Comparison of ENCODE assay signal across 8 mouse cellular contexts in genomic region chrX:166238831-166239460, GRCm38 (mm10). TPM values are rescaled to one million over a fixed set of nuclear protein-coding genes. Genes with fewer than 3 reads are reported as not detected.
DNase-seq lines count a peak whose midpoint lies in the region; ATAC-seq and TF ChIP-seq lines count a peak whose summit lies in the region.

Gpm6b (plus strand) TSS chrX:166238911.

- no peaks in the 10 kb centered on the region for H3K9me3 ChIP-seq in forebrain, embryonic 16.5 days (ENCODE audit: control insufficient read depth, low read length)

- DNase-seq in MN1 (ENCODE audit: low spot score): peak; percentile 29
- peak; percentile 19 for DNase-seq in cerebellum, adult 11-12 months
- peak; percentile 36 to 55 for DNase-seq in layer of hippocampus, adult 2 months (ENCODE audit: low spot score in 2 of 2)
- peak; percentile 27 for DNase-seq in lung, adult 2 months
- peak; percentile 19 for DNase-seq in ovary, adult 18-20 months (ENCODE audit: low spot score)
- peak; percentile 6 to 24 for DNase-seq in urinary bladder, postnatal 36 days (ENCODE audit: low spot score in 2 of 2)

- H3K9ac ChIP-seq in forebrain, embryonic 16.5 days (replicated peaks; ENCODE audit: low read depth, low read length): peak within 1 kb of the TSS; percentile 76

- peak; percentile 89 for ATAC-seq in forebrain, embryonic 16.5 days
- peak; percentile 45 to 46; a peak in 2 of 4 replicates for ATAC-seq in hematopoietic stem cell, adult 5-6 weeks (replicated peaks in 1 of 2; ENCODE audit: insufficient read depth in 1 of 2, low FRiP score in 2 of 2, low TSS enrichment in 1 of 2, low read depth in 1 of 2, poor library complexity in 2 of 2, severe bottlenecking in 2 of 2)

- no peaks in the 10 kb centered on the region for H3K27me3 ChIP-seq in forebrain, embryonic 16.5 days (replicated peaks; ENCODE audit: control insufficient read depth, insufficient read depth, low read length)

- H3K36me3 ChIP-seq in forebrain, embryonic 16.5 days (ENCODE audit: control insufficient read depth, insufficient read depth): no peaks in the 10 kb centered on the region

- H3K4me2 ChIP-seq in forebrain, embryonic 16.5 days (ENCODE audit: low read length): peak within 1 kb of the TSS; percentile 64

- peak within 1 kb of the TSS; percentile 35 for H3K27ac ChIP-seq in forebrain, embryonic 16.5 days (ENCODE audit: low read length)
- H3K27ac ChIP-seq in layer of hippocampus, adult 2 months: peak within 1 kb of the TSS; percentile 93

- peaks cover 3% of the 10 kb centered on the region for H3K4me1 ChIP-seq in forebrain, embryonic 16.5 days (replicated peaks; ENCODE audit: control insufficient read depth, insufficient read depth, low read length)
- H3K4me1 ChIP-seq in lung, adult 2 months (ENCODE audit: control insufficient read depth, insufficient read depth, low read length): no peaks in the 10 kb centered on the region

- TF ChIP-seq POLR2A in lung, adult 2 months (IDR thresholded peaks at IDR 0.05; ENCODE audit: borderline replicate concordance, extremely low read depth, low read depth, low read length): no peak

- TF ChIP-seq CTCF in layer of hippocampus, adult 2 months (conservative IDR thresholded peaks at IDR 0.05): no peak
- TF ChIP-seq CTCF in lung, adult 2 months (IDR thresholded peaks at IDR 0.05; ENCODE audit: insufficient read depth, low read length): no peak

- 17% methylated on average over 48 of the region's 63 CpGs for WGBS in forebrain, embryonic 16.5 days
- WGBS in lung, adult 2 months: 32% methylated on average over 63 of the region's 63 CpGs

- peak within 1 kb of the TSS; percentile 66 for H3K4me3 ChIP-seq in forebrain, embryonic 16.5 days (replicated peaks; ENCODE audit: low read length)
- peak within 1 kb of the TSS; percentile 69 for H3K4me3 ChIP-seq in layer of hippocampus, adult 2 months
- peak within 1 kb of the TSS; percentile 69 for H3K4me3 ChIP-seq in lung, adult 2 months (replicated peaks; ENCODE audit: extremely low read depth, low read depth, low read length)

RNA-seq across cellular contexts. Expression of gene Gpm6b, which starts in this region (rescaled TPM):
- polyA plus RNA-seq in forebrain, embryonic 16.5 days (2015; fragmentation: Nextera tagmentation; extraction: Ambion mirVana): 441 and 505 TPM in 2 replicates
- total RNA-seq in hematopoietic stem cell, adult 5-6 weeks (2017): 0.88 and 1.1 TPM in 2 replicates
- total RNA-seq in layer of hippocampus, adult 2 months (2021): 100 to 1,000 TPM; 664 to 679 TPM
- 16.4 and 20.2 TPM in 2 replicates for polyA plus RNA-seq in lung, adult 2 months (2012; rRNA removed)

Comparison
In these comparisons a context has a peak if more than half of its experiments do, and no peak if none do; other contexts are left out.
1. Peak in every context shown above with its lines: DNase-seq, ATAC-seq, H3K4me3 ChIP-seq and H3K27ac ChIP-seq.
2. RNA of gene Gpm6b (total RNA-seq): 664 to 679 TPM in layer of hippocampus, adult 2 months; 0.88 to 1.1 TPM in hematopoietic stem cell, adult 5-6 weeks; every median in the first group is over 100 times any median in the second.
3. RNA of gene Gpm6b (polyA plus RNA-seq): 441 to 505 TPM in forebrain, embryonic 16.5 days; 16.4 to 20.2 TPM in lung, adult 2 months; every median in the first group is over 10 times any median in the second.